Mouse (Mus musculus): Measurements from ENCODE around the gene Pkn2.

- no peak for TF ChIP-seq POLR2A (IDR thresholded peaks at IDR 0.05; ENCODE audit: borderline replicate concordance, insufficient read depth, low read length)
- no peak for TF ChIP-seq CTCF (IDR thresholded peaks at IDR 0.05; ENCODE audit: borderline replicate concordance, insufficient read depth, low read depth, low read length)
Observed at GRCm38 (mm10) chr3:142881589-142881871, 274 bp downstream of the Pkn2 start.

All from cerebellum, adult 2 months (tissue).